Mouse (Mus musculus) brain, embryonic 14.5 days (tissue): ENCODE measurements around the gene Them5. TPM values are rescaled to one million over a fixed set of nuclear protein-coding genes. Genes with fewer than 3 reads are reported as not detected.

Source experiments
- DNase-seq: peaks from one replicate; pipeline ENCODE4 v3.0.0-alpha.2; 2011; ENCODE audit warnings: low read depth
- CTCF ChIP-seq: fragments of 200-500 bp; IDR thresholded peaks from 2 replicates; pipeline ENCODE4 v1.5.1; 2012; ENCODE audit warnings: inconsistent platforms, mild to moderate bottlenecking, moderate library complexity, borderline replicate concordance; ENCODE audit not compliant: insufficient read depth, insufficient read length; ENCODE audit errors: extremely low read depth
- POLR2A ChIP-seq: fragments of 200-500 bp; IDR thresholded peaks from 2 replicates; pipeline ENCODE4 v1.6.1; 2012; ENCODE audit warnings: mild to moderate bottlenecking, inconsistent platforms, borderline replicate concordance; ENCODE audit not compliant: poor library complexity, insufficient read depth, insufficient read length, severe bottlenecking; ENCODE audit errors: extremely low read depth
- polyA plus RNA-seq: library from polyadenylated mRNA; depleted of rRNA; stranded (reverse); fragments of >200 nt; gene quantifications from 2 replicates; pipeline ENCODE4 v1.2.3, GENCODE M21; 2012; rRNA removed

Gene Them5
- polyA plus RNA-seq = 0.26 and 1.4 TPM in 2 replicates

GRCm38 (mm10) chr3:94341959-94342422 is at the start of gene Them5:
Gene Them5 (plus strand): TSS chr3:94342099.
- TF ChIP-seq CTCF (no peak), POLR2A (no peak)
- DNase-seq = peak; percentile 61

GRCm38 (mm10) chr3:94305457-94305856 is 36.4 kb upstream of the Them5 start:
- TF ChIP-seq CTCF (no peak), POLR2A (no peak)
- DNase-seq = no peak

GRCm38 (mm10) chr3:94306975-94307374 is 34.9 kb upstream of the Them5 start:
- TF ChIP-seq CTCF (no peak), POLR2A (no peak)
- DNase-seq = no peak

- DNase-seq = peak; percentile 96
- TF ChIP-seq CTCF (peak; percentile 17; the same call in 1 of the 2 replicates), POLR2A (peak; percentile 40; the same call in 1 of the 2 replicates)
These were observed 32.1 kb upstream of the Them5 start, which contains the start of gene Them4 for GRCm38 (mm10) chr3:94309633-94310363. Gene Them4 (plus strand): TSS chr3:94310089.

- DNase-seq = peak; percentile 37
These were observed 31.4 kb upstream of the Them5 start for GRCm38 (mm10) chr3:94310491-94310890.

GRCm38 (mm10) chr3:94310911-94311310 is 31.0 kb upstream of the Them5 start:
- TF ChIP-seq CTCF = no peak
- no peak for TF ChIP-seq POLR2A

More at GRCm38 (mm10) chr3:94310491-94310890, 31.4 kb upstream of the Them5 start:
- TF ChIP-seq POLR2A (no peak), CTCF (no peak)

GRCm38 (mm10) chr3:94311376-94311775 is 30.5 kb upstream of the Them5 start:
- peak; percentile 4 for DNase-seq
- TF ChIP-seq CTCF (no peak), POLR2A (no peak)

More at GRCm38 (mm10) chr3:94310911-94311310, 31.0 kb upstream of the Them5 start:
- DNase-seq = peak; percentile 1

- TF ChIP-seq POLR2A (no peak), CTCF (peak; percentile 37; the same call in 1 of the 2 replicates)
- DNase-seq = peak; percentile 11
These were observed 13.2 kb upstream of the Them5 start for GRCm38 (mm10) chr3:94328681-94329080.

GRCm38 (mm10) chr3:94334442-94334841 is 7.5 kb upstream of the Them5 start:
- DNase-seq = no peak
- TF ChIP-seq POLR2A = no peak
- TF ChIP-seq CTCF = no peak

GRCm38 (mm10) chr3:94338522-94338921 is 3.4 kb upstream of the Them5 start:
- DNase-seq = no peak
- no peak for TF ChIP-seq POLR2A

- DNase-seq = peak; percentile 75
- TF ChIP-seq CTCF = no peak
- TF ChIP-seq POLR2A = no peak
These were observed 653 bp downstream of the Them5 start for GRCm38 (mm10) chr3:94342552-94342951.

- DNase-seq = no peak
These were observed 2.3 kb downstream of the Them5 start for GRCm38 (mm10) chr3:94344182-94344581.

More at GRCm38 (mm10) chr3:94344182-94344581, 2.3 kb downstream of the Them5 start:
- TF ChIP-seq POLR2A (no peak), CTCF (no peak)
